Mouse (Mus musculus) testis, adult 2 months (tissue): ENCODE data around the gene Sephs1. TPM values are rescaled to one million over a fixed set of nuclear protein-coding genes. Genes with fewer than 3 reads are reported as not detected.

Experiments used
- H3K27ac ChIP-seq: fragments of 200-500 bp; 2 replicates; pipeline ENCODE4 v1.5.1; 2012; ENCODE audit warnings: low read depth, low read length; ENCODE audit not compliant: control insufficient read depth, insufficient read depth
- H3K27me3 ChIP-seq: fragments of 200-500 bp; 2 replicates; pipeline ENCODE4 v1.6.1; 2012; ENCODE audit warnings: mild to moderate bottlenecking, low read length, moderate library complexity; ENCODE audit not compliant: control insufficient read depth, insufficient read depth
- H3K36me3 ChIP-seq: fragments of 200-500 bp; 2 replicates; pipeline ENCODE4 v1.6.1; 2012; ENCODE audit warnings: mild to moderate bottlenecking, low read length; ENCODE audit not compliant: control insufficient read depth, insufficient read depth
- H3K4me1 ChIP-seq: fragments of 200-500 bp; 2 replicates; pipeline ENCODE4 v1.6.1; 2012; ENCODE audit warnings: low read length; ENCODE audit not compliant: control insufficient read depth, insufficient read depth
- H3K4me3 ChIP-seq: fragments of 200-500 bp; 2 replicates; pipeline ENCODE4 v1.5.1; 2012; ENCODE audit warnings: low read depth, mild to moderate bottlenecking, low read length, moderate library complexity, mixed read lengths; ENCODE audit not compliant: control insufficient read depth
- CTCF ChIP-seq: fragments of 200-500 bp; IDR thresholded peaks from 2 replicates; pipeline ENCODE4 v1.5.1; 2012; ENCODE audit warnings: low read depth, mild to moderate bottlenecking, inconsistent platforms, low read length, moderate library complexity; ENCODE audit not compliant: control insufficient read depth, insufficient read depth, insufficient replicate concordance
- POLR2A ChIP-seq: fragments of 200-500 bp; IDR thresholded peaks from 2 replicates; pipeline ENCODE4 v1.6.1; 2012; ENCODE audit warnings: low read depth, mild to moderate bottlenecking, inconsistent platforms, low read length, moderate library complexity; ENCODE audit not compliant: control insufficient read depth
- polyA plus RNA-seq: library from polyadenylated mRNA; depleted of rRNA; stranded (reverse); fragments of >200 nt; gene quantifications from 2 replicates; pipeline ENCODE4 v1.2.3, GENCODE M21; 2012

Sephs1 gene
- polyA plus RNA-seq, 1 experiment, result 5.8 TPM

- no peak overlapping the region for H3K4me3 ChIP-seq
- H3K27me3 ChIP-seq, result no peaks in the 10 kb centered on the region
- H3K4me1 ChIP-seq, result peaks cover 6% of the 10 kb centered on the region; the same call in 1 of the 2 replicates
- no peaks in the 10 kb centered on the region for H3K36me3 ChIP-seq
- TF ChIP-seq POLR2A, result no peak
- TF ChIP-seq CTCF, result no peak
- H3K27ac ChIP-seq, result no peak overlapping the region
These were observed 1.8 kb downstream of the Sephs1 start for GRCm38 (mm10) chr2:4883009-4883704.

GRCm38 (mm10) chr2:4886896-4887295 is 5.5 kb downstream of the Sephs1 start:
- Histone ChIP-seq H3K27me3 (no peaks in the 10 kb centered on the region), H3K4me1 (peaks cover 4% of the 10 kb centered on the region; the same call in 1 of the 2 replicates), H3K4me3 (no peak overlapping the region), H3K27ac (no peak overlapping the region), H3K36me3 (no peaks in the 10 kb centered on the region; the same call in 1 of the 2 replicates)
- no peak for TF ChIP-seq POLR2A
- no peak for TF ChIP-seq CTCF

DNA sequence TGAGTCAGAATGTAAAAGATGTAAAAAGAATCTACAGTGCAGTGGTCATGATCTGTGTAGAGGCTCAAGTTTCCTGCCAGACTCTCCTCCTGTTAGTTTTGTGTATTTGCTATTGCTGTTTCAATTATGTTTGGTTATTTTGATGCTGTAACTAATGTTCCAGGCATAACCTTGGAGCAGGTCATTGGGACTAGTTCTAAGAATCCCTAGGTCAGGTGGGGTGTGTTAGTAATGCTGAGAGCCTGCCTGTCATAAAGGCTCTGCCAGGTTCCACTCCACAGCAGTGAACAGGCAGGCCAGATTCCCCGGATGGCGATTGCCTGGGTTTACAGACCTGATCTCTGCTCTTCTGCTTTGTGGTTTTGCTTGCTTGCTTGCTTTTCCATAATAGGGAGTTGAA is 14.2 kb downstream of the Sephs1 start:
- Histone ChIP-seq H3K4me1 (no peaks in the 10 kb centered on the region), H3K27me3 (no peaks in the 10 kb centered on the region), H3K27ac (no peak overlapping the region), H3K36me3 (no peaks in the 10 kb centered on the region; the same call in 1 of the 2 replicates), H3K4me3 (no peak overlapping the region)
- no peak for TF ChIP-seq CTCF
- TF ChIP-seq POLR2A, result no peak

DNA sequence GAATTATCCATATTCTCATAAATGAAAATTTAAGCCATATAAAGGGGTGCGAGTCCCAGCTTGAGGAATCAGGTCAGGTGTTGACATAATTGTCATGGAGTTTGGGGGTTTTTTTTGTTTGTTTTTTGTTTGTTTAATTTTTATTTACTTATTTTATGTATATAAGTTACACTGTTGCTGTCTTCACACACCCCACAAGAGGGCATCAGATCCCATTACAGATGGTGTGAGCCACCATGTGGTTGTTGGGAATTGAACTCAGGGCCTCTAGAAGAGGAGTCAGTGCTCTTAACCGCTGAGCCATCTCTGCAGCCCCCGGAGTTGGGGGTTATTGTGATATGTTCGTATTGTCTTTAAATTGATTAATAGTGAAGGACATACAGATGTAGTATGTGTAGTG is 15.6 kb downstream of the Sephs1 start:
- TF ChIP-seq CTCF, result no peak
- TF ChIP-seq POLR2A, result no peak
- Histone ChIP-seq H3K27me3 (no peaks in the 10 kb centered on the region), H3K4me3 (no peak overlapping the region), H3K4me1 (no peaks in the 10 kb centered on the region), H3K36me3 (no peaks in the 10 kb centered on the region; the same call in 1 of the 2 replicates), H3K27ac (no peak overlapping the region)

- TF ChIP-seq POLR2A (no peak), CTCF (no peak)
- no peak overlapping the region for H3K27ac ChIP-seq
These were observed 19.3 kb downstream of the Sephs1 start for GRCm38 (mm10) chr2:4900624-4901023.

DNA sequence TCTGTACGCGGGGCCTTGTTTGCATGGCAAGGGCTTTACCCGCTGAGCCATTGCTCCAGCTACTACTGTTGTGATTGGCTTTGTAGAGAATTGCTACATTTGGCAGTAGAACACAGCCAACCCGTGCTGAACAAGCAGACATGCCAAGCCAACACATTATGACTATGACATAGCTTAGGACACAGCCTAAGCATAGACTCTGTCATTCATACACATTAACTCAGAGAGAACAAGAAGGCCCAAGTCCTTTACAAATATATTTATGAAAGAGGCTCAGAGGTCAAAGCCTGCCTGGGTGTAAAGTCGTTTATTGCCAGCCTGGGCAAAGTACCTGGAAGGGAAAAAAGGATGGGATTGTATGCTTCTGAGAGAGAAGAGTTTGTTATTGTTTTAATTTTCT is 21.0 kb downstream of the Sephs1 start:
- no peak overlapping the region for H3K27ac ChIP-seq
- H3K4me1 ChIP-seq, result no peaks in the 10 kb centered on the region
- no peak for TF ChIP-seq CTCF
- TF ChIP-seq POLR2A, result no peak
- no peaks in the 10 kb centered on the region for H3K27me3 ChIP-seq
- H3K36me3 ChIP-seq, result no peaks in the 10 kb centered on the region; the same call in 1 of the 2 replicates
- no peak overlapping the region for H3K4me3 ChIP-seq

More at GRCm38 (mm10) chr2:4900624-4901023, 19.3 kb downstream of the Sephs1 start:
- Histone ChIP-seq H3K4me3 (no peak overlapping the region), H3K27me3 (no peaks in the 10 kb centered on the region), H3K4me1 (no peaks in the 10 kb centered on the region), H3K36me3 (no peaks in the 10 kb centered on the region)

GRCm38 (mm10) chr2:4907120-4907519 is 25.8 kb downstream of the Sephs1 start:
- H3K4me1 ChIP-seq, result no peaks in the 10 kb centered on the region
- no peaks in the 10 kb centered on the region for H3K27me3 ChIP-seq
- H3K4me3 ChIP-seq, result no peak overlapping the region
- no peak overlapping the region for H3K27ac ChIP-seq
- TF ChIP-seq POLR2A (no peak), CTCF (no peak)
- no peaks in the 10 kb centered on the region; the same call in 1 of the 2 replicates for H3K36me3 ChIP-seq
